Mouse (Mus musculus) cerebellum, adult 11-12 months (tissue): ENCODE data around the gene Sez6.
A peak's percentile ranks its signal among the peaks of the same experiment; 100 is the strongest.

Source experiments
- DNase-seq: peaks from one replicate; pipeline ENCODE4 v3.0.0; 2022

Sez6 gene

GRCm38 (mm10) chr11:77983191-77983936 is 52.8 kb downstream of the Sez6 start:
- DNase-seq, result peak; percentile 86

GRCm38 (mm10) chr11:77983937-77984835 is 53.6 kb downstream of the Sez6 start:
- peak; percentile 79 for DNase-seq

- peak; percentile 67 for DNase-seq
Measured at GRCm38 (mm10) chr11:77984836-77985231, 54.2 kb downstream of the Sez6 start.

GRCm38 (mm10) chr11:77985541-77986065 is 55.0 kb downstream of the Sez6 start:
- no peak for DNase-seq

- peak; percentile 56 for DNase-seq
Measured at GRCm38 (mm10) chr11:77989071-77989690, 58.6 kb downstream of the Sez6 start.

GRCm38 (mm10) chr11:77995556-77995955 is 65.0 kb downstream of the Sez6 start:
- DNase-seq, result no peak

GRCm38 (mm10) chr11:78006446-78006845 is 75.8 kb downstream of the Sez6 start:
- DNase-seq, result no peak

GRCm38 (mm10) chr11:78019676-78020075 is 89.1 kb downstream of the Sez6 start:
- peak; percentile 48 for DNase-seq

- no peak for DNase-seq
Measured at GRCm38 (mm10) chr11:78023607-78024006, 93.0 kb downstream of the Sez6 start.
